In genomic region chr16:36700484-36700883, GRCm38 (mm10) we compare ENCODE assay signal across 31 mouse cellular contexts. TPM values are rescaled to one million over a fixed set of nuclear protein-coding genes. Genes with fewer than 3 reads are reported as not detected.
"Had no signal": no experiment of that assay in that cellular context is flagged by ENCODE, and none has a peak within 500 bp of the region (broad histone marks: within the 10 kb centered on the region; RNA-seq: fewer than 3 reads in every experiment).

No protein-coding gene starts in this region.

- H3K4me1 ChIP-seq: embryonic facial prominence, embryonic 10.5 days; embryonic facial prominence, embryonic 12.5 days; embryonic facial prominence, embryonic 13.5 days; embryonic facial prominence, embryonic 15.5 days; forebrain, embryonic 10.5 days; forebrain, embryonic 12.5 days; forebrain, embryonic 13.5 days; forebrain, embryonic 15.5 days; heart, embryonic 10.5 days had no signal

- H3K9me3 ChIP-seq: embryonic facial prominence, embryonic 10.5 days; embryonic facial prominence, embryonic 12.5 days; embryonic facial prominence, embryonic 13.5 days; embryonic facial prominence, embryonic 15.5 days; forebrain, embryonic 10.5 days; forebrain, embryonic 12.5 days; forebrain, embryonic 13.5 days; forebrain, embryonic 15.5 days; heart, embryonic 10.5 days had no signal

- H3K27me3 ChIP-seq: embryonic facial prominence, embryonic 12.5 days; embryonic facial prominence, embryonic 15.5 days; forebrain, embryonic 12.5 days; forebrain, embryonic 15.5 days had no signal

- H3K27ac ChIP-seq: embryonic facial prominence, embryonic 10.5 days; embryonic facial prominence, embryonic 12.5 days; embryonic facial prominence, embryonic 13.5 days; embryonic facial prominence, embryonic 15.5 days; forebrain, embryonic 10.5 days; forebrain, embryonic 12.5 days; forebrain, embryonic 13.5 days; forebrain, embryonic 15.5 days; gastrocnemius, adult 2 months; heart, adult 2 months; heart, embryonic 10.5 days had no signal

- H3K4me2 ChIP-seq: embryonic facial prominence, embryonic 12.5 days; embryonic facial prominence, embryonic 13.5 days; embryonic facial prominence, embryonic 15.5 days; forebrain, embryonic 12.5 days; forebrain, embryonic 13.5 days; forebrain, embryonic 15.5 days had no signal

- H3K9ac ChIP-seq: embryonic facial prominence, embryonic 12.5 days; embryonic facial prominence, embryonic 13.5 days; embryonic facial prominence, embryonic 15.5 days; forebrain, embryonic 12.5 days; forebrain, embryonic 13.5 days; forebrain, embryonic 15.5 days; forebrain, postnatal 0 days had no signal

- H3K36me3 ChIP-seq: embryonic facial prominence, embryonic 10.5 days; embryonic facial prominence, embryonic 12.5 days; embryonic facial prominence, embryonic 13.5 days; embryonic facial prominence, embryonic 15.5 days; forebrain, embryonic 10.5 days; forebrain, embryonic 12.5 days; forebrain, embryonic 15.5 days; heart, embryonic 10.5 days had no signal

- DNase-seq: cerebellum, adult 9-10 months; cerebellum, adult 9-11 months; cerebellum, postnatal 10 days; cerebellum, postnatal 14 days; cerebellum, postnatal 25 days; cerebellum, postnatal 36 days; embryo, embryonic 11 days; forebrain, postnatal 0 days; gastrocnemius, adult 2 months; gastrocnemius, postnatal 10 days; gastrocnemius, postnatal 14 days; gastrocnemius, postnatal 25 days; gastrocnemius, postnatal 36 days; heart, adult 18-20 months; heart, adult 2 months had no signal

- H3K4me3 ChIP-seq: embryonic facial prominence, embryonic 10.5 days; embryonic facial prominence, embryonic 12.5 days; embryonic facial prominence, embryonic 13.5 days; embryonic facial prominence, embryonic 15.5 days; erythroblast, embryonic 14.5 days; forebrain, embryonic 10.5 days; forebrain, embryonic 12.5 days; forebrain, embryonic 13.5 days; forebrain, embryonic 15.5 days; gastrocnemius, adult 2 months; heart, adult 2 months; heart, embryonic 10.5 days had no signal

- ATAC-seq: forebrain, embryonic 13.5 days; forebrain, embryonic 14.5 days; forebrain, embryonic 15.5 days; forebrain, embryonic 16.5 days; forebrain, postnatal 0 days had no signal

RNA-seq across cellular contexts. Expression of gene Ildr1, which starts 6.7 kb away (rescaled TPM):
- total RNA-seq: common myeloid progenitor, adult 5-6 weeks; gastrocnemius, postnatal 36 days; gastrocnemius, postnatal 4 days; granulocyte monocyte progenitor cell, adult 5-6 weeks; heart, adult 2 months; heart, adult 8-10 months had no signal
- polyA plus RNA-seq: erythroblast, embryonic 14.5 days; forebrain, embryonic 13.5 days; forebrain, embryonic 14.5 days had no signal

RNA-seq across cellular contexts. Expression of gene Cd86, which starts 34.6 kb away (rescaled TPM):
- polyA plus RNA-seq: erythroblast, embryonic 14.5 days had no signal
